Mouse (Mus musculus) testis, adult 2 months (tissue): ENCODE measurements around the gene Arhgap19.

Experiments used
- CTCF ChIP-seq: fragments of 200-500 bp; IDR thresholded peaks from 2 replicates; pipeline ENCODE4 v1.5.1; 2012; ENCODE audit warnings: low read depth, mild to moderate bottlenecking, inconsistent platforms, low read length, moderate library complexity; ENCODE audit not compliant: control insufficient read depth, insufficient read depth, insufficient replicate concordance
- POLR2A ChIP-seq: fragments of 200-500 bp; IDR thresholded peaks from 2 replicates; pipeline ENCODE4 v1.6.1; 2012; ENCODE audit warnings: low read depth, mild to moderate bottlenecking, inconsistent platforms, low read length, moderate library complexity; ENCODE audit not compliant: control insufficient read depth

- TF ChIP-seq CTCF (no peak), POLR2A (no peak)
These were observed 67.2 kb downstream of the Arhgap19 start for GRCm38 (mm10) chr19:41734685-41735084.
